Mouse (Mus musculus) kidney, adult 2 months (tissue): Measurements from ENCODE around the gene Arl5c.

Experiments used
- CTCF ChIP-seq: fragments of 200-500 bp; conservative IDR thresholded peaks from 2 replicates; pipeline ENCODE4 v1.5.1; 2011; ENCODE audit warnings: low read depth, mild to moderate bottlenecking, control low read depth, low read length, moderate library complexity, mixed read lengths; ENCODE audit not compliant: insufficient read depth, insufficient read length
- POLR2A ChIP-seq: fragments of 200-500 bp; IDR thresholded peaks from one replicate; pipeline ENCODE4 v1.6.1; 2011; ENCODE audit warnings: low read depth, low read length, control low read depth

GRCm38 (mm10) chr11:98027785-98028184, 31.8 kb upstream of the Arl5c start:
- TF ChIP-seq POLR2A (no peak), CTCF (no peak)
